Mouse (Mus musculus): ENCODE measurements around the gene Gm12830.

Gene Gm12830

GRCm38 (mm10) chr4:114844600-114844999 is 23.1 kb downstream of the Gm12830 start:
- DNase-seq (ENCODE audit: low spot score) = no peak

DNA sequence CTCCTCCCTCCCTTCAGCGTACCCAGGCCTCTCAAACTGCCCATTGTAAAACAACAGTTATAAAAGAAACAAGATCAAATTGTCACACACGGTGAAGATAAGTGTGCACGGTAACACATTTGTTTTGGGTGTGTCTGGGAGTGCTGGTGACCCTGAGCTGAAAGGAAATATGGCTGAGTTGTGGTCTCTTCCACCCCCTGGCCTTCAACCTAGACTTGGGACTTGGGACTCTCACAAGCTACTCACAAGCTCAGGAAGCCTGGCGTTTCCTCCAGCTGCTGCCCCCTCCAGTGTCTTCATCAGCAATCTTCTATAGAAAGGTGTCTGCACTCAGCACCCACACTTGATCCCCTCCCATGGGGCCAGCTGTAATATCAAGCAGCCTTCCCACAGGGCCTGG is 24.1 kb downstream of the Gm12830 start:
- no peak for DNase-seq (ENCODE audit: low spot score)

GRCm38 (mm10) chr4:114846723-114847122 is 25.2 kb downstream of the Gm12830 start:
- no peak for DNase-seq (ENCODE audit: low spot score)

DNA sequence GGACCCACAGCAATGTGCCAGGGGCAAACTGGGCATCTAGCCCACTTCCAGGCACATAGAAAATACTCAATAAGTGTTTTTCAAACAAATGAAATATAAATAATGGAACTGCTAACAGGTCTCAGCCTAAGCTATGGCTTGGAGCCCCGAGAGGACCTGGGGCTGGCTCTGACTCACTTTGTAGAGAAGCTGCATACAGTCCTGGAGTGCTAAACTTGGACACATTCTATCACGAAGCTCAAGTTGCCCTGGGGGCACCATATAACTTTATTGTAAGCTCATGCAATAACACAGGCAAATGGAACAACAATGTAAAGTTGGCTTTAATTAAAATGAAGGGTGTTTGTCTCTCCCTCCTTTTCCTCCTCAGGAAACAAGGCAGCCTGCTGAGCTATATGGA is 32.4 kb downstream of the Gm12830 start:
- DNase-seq (ENCODE audit: low spot score) = no peak

DNA sequence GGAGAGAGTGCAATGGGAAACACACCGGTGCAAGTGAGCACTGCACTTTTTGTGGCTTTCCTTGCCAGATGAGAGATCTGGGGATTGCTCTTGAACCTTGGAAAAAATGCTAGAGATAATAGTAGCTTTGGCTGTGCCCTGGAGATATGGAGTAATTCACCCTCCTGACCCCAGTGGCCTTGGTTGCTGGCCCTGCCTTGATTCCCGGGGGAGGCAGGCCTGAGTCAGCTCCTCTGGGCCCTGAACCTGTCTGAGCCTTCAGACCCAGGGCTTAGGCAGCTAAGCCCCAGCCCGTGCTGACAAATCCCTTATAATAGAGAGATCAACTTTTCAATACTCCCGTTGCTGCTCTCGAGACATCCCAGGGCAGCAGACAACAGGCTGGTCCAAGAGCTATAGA is 36.9 kb downstream of the Gm12830 start:
- no peak for DNase-seq (ENCODE audit: low spot score)

- no peak for DNase-seq (ENCODE audit: low spot score)
Observed at GRCm38 (mm10) chr4:114863166-114863565, 41.6 kb downstream of the Gm12830 start.

DNA sequence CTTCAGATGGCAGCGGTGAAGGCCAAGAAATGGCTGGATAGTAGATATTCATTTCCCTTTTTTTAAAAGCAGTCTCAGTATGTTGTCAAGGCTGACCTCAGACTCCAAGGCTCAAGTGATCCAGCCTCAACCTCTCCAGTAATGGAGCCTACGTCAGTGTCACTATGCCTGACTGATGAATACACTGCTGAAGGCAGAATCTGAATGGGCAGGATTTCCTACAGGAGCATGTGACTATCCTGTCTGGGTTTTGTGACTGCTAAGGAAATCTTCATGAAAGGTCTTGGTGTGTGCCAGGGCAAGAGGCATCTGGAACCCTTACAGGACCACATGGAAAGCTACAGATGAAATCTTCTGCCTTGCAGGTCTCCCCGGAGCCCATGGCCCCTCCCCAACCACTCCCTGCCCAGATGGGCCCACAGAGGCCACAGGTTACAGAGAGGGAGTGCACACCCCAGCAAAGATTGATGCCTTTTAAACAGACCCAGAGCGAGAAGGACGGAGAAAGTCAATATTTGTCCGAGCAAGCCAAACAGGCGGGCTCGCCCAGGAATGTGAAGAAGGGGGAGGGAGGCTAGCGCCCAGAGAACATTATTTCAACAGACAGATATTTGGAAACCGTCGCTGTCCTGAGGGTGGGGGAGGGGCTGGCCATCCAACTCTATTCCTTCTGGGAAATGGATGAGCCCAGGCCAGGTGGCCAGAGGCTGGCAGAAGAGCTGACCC is 48.4 kb downstream of the Gm12830 start:
- DNase-seq (ENCODE audit: low spot score) = no peak

DNA sequence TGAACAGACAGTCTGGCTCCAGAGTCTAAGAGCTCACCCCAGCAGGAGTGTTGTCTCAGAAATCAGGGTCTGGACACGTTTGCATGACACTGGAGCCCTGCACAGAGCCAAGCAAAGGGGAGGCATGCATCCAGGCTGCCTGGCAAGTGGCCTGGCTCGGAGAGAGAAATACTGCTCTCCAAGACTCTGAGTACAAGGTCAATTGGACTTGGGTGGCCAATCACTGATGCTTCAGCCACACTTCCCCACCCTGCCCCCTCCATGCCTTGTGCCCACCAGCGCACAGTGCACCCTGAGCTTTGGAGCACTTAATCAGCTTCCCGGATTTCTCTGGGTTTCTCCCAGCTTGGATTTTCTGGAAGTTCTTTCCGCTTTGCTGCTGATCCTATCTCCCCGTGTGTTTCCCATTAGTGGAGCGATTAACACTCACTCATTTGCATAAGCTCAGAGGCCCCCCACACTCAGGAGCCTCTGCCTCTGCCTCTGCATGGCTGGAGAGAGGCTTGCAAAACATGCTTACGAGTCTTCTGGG is 55.0 kb downstream of the Gm12830 start:
- DNase-seq (ENCODE audit: low spot score) = no peak

GRCm38 (mm10) chr4:114882232-114882631 is 60.7 kb downstream of the Gm12830 start:
- DNase-seq (ENCODE audit: low spot score) = no peak

- no peak for DNase-seq (ENCODE audit: low spot score)
Observed at GRCm38 (mm10) chr4:114897853-114898252, 76.3 kb downstream of the Gm12830 start.

DNA sequence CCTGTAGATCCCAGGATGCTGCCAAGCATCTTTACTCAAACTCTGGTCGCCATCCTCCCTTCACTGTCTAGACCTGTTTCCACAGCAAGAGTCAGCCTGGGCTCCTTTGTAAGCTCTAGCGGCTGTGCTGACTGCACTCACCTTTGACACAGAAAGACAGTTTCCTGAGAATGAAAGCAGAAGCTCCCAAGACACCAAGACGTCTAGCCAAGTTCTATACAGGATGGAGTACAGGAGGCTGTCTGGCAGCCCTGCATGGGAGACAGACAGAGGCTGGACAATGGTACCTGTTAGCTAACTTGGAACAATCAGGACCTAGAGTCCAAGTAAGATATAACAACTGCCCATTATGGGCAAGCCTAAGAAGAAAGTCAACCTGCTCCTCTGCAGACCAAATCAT is 78.4 kb downstream of the Gm12830 start:
- DNase-seq (ENCODE audit: low spot score) = no peak

GRCm38 (mm10) chr4:114900866-114901642 is 79.5 kb downstream of the Gm12830 start:
- no peak for DNase-seq (ENCODE audit: low spot score)

DNA sequence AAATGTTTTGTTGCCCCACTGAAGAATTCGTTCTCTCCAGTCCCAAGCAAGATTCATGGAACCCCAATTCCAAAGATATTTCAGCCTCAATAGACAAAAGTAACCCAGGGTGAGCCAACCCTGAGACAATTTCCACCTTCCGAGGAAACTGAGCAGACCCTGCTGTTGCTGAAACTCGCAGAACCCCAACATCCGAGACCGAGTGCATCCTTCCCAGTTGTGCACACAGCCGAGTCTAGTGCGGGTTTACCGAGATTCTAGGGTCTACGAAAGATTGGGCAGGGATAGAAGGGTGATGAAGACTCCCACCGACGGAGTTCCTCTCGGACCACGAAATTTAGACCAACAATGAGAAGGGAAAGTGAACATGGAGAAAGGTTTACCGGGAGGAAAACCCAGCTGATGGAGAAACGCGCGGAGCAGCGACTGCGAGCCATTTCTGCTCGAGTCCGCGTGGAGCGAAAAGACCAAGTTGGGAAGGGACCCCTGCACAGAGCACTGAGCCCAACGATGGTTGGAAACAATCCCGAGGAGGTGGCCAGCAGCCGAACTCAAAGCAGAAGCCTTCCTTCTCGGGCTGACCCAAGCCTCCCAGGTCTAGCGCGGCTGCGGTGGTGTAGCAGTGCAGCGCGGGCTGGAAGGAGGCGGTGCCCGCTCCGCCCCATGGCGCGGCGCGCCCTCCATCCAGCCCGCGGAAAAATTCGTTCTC is 80.3 kb downstream of the Gm12830 start:
- DNase-seq (ENCODE audit: low spot score) = no peak

DNA sequence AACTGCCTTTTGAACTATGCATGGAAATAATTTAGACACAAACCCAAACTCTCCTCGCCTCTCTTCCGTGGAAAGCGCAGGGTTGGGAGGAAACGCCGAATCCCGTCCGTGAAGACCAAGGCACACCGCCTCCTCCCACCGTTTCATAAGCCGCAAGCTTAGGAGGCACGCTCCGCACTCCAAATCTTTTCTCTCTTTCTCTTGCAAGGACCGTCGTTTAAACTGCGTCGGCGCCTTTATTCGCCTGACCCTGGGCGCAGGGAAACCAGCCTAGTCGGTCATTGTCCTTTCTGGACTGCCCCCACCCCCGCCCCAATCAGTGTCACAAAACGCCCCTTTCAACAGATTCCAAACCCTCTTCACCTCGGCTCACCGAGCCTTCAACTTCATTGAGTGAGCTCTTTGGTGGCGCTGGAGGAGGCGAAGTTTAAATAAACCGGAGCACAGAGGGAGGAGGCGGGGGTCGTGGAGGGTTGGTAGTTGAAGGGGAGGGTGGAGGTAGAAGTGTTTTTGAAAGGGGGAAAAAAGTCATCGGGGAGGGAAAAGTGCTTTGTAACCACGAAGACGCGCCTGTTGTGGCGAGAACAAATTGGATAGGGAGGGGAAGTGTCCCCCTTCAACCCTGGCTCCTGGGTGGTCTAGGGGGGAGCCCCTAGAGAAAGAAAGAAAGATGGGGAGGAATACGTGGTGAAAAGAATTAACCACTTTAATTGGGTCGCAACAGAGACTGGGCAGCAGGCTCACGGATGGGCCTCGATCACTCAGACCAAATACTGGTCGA is 81.3 kb downstream of the Gm12830 start:
- no peak for DNase-seq (ENCODE audit: low spot score)

DNA sequence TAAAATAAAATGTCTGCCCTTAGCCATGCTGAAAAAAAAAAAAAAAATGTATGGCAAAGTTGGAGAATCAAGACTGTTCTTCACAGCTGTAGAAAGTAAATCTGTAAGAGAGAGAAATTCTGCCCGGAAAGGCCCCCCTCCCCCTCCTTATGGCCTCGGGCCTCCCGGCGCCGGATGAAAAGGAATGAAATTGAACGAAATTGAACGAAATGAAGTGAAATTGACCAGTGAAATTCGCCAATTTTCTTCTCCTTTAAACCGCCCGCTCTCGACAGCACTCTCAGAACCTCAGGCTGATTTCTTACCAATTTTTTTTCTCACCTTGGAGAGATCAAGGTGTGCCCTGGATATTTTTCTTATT is 81.9 kb downstream of the Gm12830 start:
- no peak for DNase-seq (ENCODE audit: low spot score)

DNA sequence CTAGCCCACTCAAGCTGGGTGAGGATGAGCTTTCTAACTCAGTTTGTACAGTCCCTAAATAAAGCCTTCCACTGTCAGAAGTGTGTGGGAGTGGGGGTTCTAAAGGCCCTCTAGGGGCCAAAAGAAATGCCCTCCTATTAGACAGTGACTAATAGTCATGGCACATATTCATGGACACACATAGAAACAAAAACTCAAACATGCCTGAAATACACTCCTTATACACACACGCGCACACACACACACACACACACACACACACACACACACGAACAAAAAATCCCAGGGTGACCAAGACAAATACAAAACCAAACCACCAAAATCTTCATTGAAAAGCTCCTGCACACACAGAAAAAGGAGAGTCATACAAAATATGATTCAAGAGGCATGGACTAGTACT is 84.0 kb downstream of the Gm12830 start:
- DNase-seq (ENCODE audit: low spot score) = no peak
